Mouse (Mus musculus) embryonic facial prominence, embryonic 15.5 days (tissue): ENCODE results near the gene Shf. TPM values are rescaled to one million over a fixed set of nuclear protein-coding genes. Genes with fewer than 3 reads are reported as not detected.

Source experiments
- ATAC-seq: fragments of 200-750 bp; cut with Nextera tagmentation; 2 replicates; pipeline ENCODE4 v1.8.0; 2017; ENCODE audit warnings: low read depth, moderate TSS enrichment; ENCODE audit not compliant: insufficient number of reproducible peaks, low FRiP score, low TSS enrichment
- H3K27ac ChIP-seq: fragments of 300-500 bp; sonication (generic); replicated peaks from 2 replicates; pipeline ENCODE4 v1.5.1; 2015; ENCODE audit warnings: mild to moderate bottlenecking, inconsistent platforms
- H3K27me3 ChIP-seq: fragments of 300-500 bp; sonication (generic); 2 replicates; pipeline ENCODE4 v1.6.1; 2015; ENCODE audit warnings: inconsistent platforms
- H3K36me3 ChIP-seq: fragments of 300-500 bp; sonication (generic); 2 replicates; pipeline ENCODE4 v1.6.1; 2015; ENCODE audit warnings: mild to moderate bottlenecking, inconsistent platforms
- H3K4me1 ChIP-seq: fragments of 300-500 bp; sonication (generic); 2 replicates; pipeline ENCODE4 v1.6.1; 2015; ENCODE audit warnings: inconsistent platforms
- H3K4me2 ChIP-seq: fragments of 300-500 bp; sonication (generic); replicated peaks from 2 replicates; pipeline ENCODE4 v1.6.1; 2015; ENCODE audit warnings: mild to moderate bottlenecking, inconsistent platforms
- H3K4me3 ChIP-seq: fragments of 300-500 bp; sonication (generic); replicated peaks from 2 replicates; pipeline ENCODE4 v1.5.1; 2015; ENCODE audit warnings: mild to moderate bottlenecking, inconsistent platforms
- H3K9ac ChIP-seq: fragments of 300-500 bp; sonication (generic); 2 replicates; pipeline ENCODE4 v1.6.1; 2015; ENCODE audit warnings: inconsistent platforms
- H3K9me3 ChIP-seq: fragments of 300-500 bp; sonication (generic); replicated peaks from 2 replicates; pipeline ENCODE4 v1.6.1; 2016; ENCODE audit warnings: inconsistent platforms
- WGBS: fragments of 180-500 bp; shearing (Covaris S2); methylation state at CpG from one replicate; pipeline ENCODE4 v1.1.7; 2015; 5-methylcytosine and 5-hydroxymethylcytosine counted together
- polyA plus RNA-seq: library from polyadenylated mRNA; unstranded; fragments of >200 nt; fragmentation: Nextera tagmentation; extraction: Ambion mirVana; gene quantifications from 2 replicates; pipeline ENCODE4 v1.2.1, GENCODE M21; 2015

Shf gene
- polyA plus RNA-seq, 1 experiment from 2014 or later: 4.5 TPM

- Histone ChIP-seq H3K36me3 (no peaks in the 10 kb centered on the region), H3K27me3 (no peaks in the 10 kb centered on the region), H3K4me3 (peak overlapping the region; percentile 66), H3K4me2 (peak overlapping the region; percentile 54), H3K4me1 (peaks cover 6% of the 10 kb centered on the region; the same call in 1 of the 2 replicates), H3K27ac (peak overlapping the region; percentile 95), H3K9ac (no peak overlapping the region), H3K9me3 (no peaks in the 10 kb centered on the region)
- 20% methylated on average over 8 of the region's 8 CpGs for WGBS
- ATAC-seq: no peak
These were observed 9.7 kb upstream of the Shf start for GRCm38 (mm10) chr2:122378421-122379291.

- Histone ChIP-seq H3K9ac (peak overlapping the region; percentile 51), H3K9me3 (no peaks in the 10 kb centered on the region), H3K4me2 (peak overlapping the region; percentile 54), H3K27ac (peak overlapping the region; percentile 95), H3K4me3 (peak overlapping the region; percentile 66), H3K4me1 (peaks cover 6% of the 10 kb centered on the region; the same call in 1 of the 2 replicates), H3K36me3 (no peaks in the 10 kb centered on the region), H3K27me3 (no peaks in the 10 kb centered on the region)
- WGBS: under 1% methylated on average over 26 of the region's 26 CpGs
- ATAC-seq: peak; percentile 83
These were observed 8.8 kb upstream of the Shf start for GRCm38 (mm10) chr2:122377751-122378246.

DNA sequence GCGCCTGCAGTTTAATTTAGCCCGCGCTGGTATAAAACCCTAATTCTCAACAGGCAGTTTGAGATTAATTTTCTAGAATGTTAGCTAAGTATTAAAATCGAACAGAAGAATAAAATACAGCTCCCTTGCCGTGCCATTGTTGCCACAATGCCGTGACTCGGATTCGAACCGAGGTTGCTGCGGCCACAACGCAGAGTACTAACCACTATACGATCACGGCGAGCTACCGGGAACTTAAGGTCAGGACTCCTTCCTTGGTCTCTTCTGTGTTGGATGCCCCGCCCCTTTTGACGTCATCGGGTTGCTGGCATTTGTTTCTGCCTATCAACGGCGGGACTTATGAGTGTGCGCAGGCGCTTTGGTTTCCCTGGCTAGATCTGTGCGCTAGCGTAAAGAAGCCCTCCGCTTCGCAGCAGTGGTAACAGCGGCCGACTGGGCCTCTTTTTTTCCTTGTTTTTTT lies 8.3 kb upstream of the Shf start:
- Histone ChIP-seq H3K9ac (peak overlapping the region; percentile 51), H3K9me3 (no peaks in the 10 kb centered on the region), H3K36me3 (no peaks in the 10 kb centered on the region), H3K27ac (peak overlapping the region; percentile 95), H3K4me2 (peak overlapping the region; percentile 54), H3K4me1 (peaks cover 6% of the 10 kb centered on the region; the same call in 1 of the 2 replicates), H3K4me3 (peak overlapping the region; percentile 66), H3K27me3 (no peaks in the 10 kb centered on the region)
- peak; percentile 92 for ATAC-seq
- under 1% methylated on average over 28 of the region's 28 CpGs for WGBS

- Histone ChIP-seq H3K27ac (peak overlapping the region; percentile 92), H3K27me3 (no peaks in the 10 kb centered on the region), H3K4me3 (peak overlapping the region; percentile 80), H3K9me3 (no peaks in the 10 kb centered on the region), H3K36me3 (no peaks in the 10 kb centered on the region), H3K4me2 (peak overlapping the region; percentile 84), H3K4me1 (peaks cover 6% of the 10 kb centered on the region; the same call in 1 of the 2 replicates), H3K9ac (peak overlapping the region; percentile 68)
- ATAC-seq: no peak
- WGBS: 1% methylated on average over 22 of the region's 22 CpGs
These were observed 7.1 kb upstream of the Shf start for GRCm38 (mm10) chr2:122376041-122376561.

DNA sequence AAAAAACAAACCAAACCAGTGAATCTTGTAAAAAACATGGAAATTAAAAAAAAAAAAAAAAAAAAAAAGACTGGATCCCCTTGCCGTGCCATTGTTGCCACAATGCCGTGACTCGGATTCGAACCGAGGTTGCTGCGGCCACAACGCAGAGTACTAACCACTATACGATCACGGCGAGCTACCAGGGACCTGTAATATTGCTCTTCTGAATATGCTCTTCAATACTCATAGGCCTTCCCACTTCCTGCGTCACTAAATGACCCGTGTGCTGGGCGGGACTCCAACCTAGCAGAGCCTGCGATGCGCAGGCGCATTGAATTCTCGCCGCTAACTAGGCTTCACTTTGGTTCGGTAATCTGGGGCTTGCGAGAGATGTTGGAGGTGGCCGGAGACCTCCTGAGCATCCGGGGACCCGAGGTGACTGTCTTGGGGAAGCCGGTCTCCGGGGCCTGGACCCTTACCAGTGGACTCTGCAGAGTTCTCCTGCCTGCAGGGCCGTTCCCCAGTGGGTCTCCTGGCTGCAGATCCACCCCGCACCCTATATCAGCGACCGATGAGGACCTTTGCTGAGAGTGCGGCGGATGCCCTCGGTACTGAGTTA lies 6.5 kb upstream of the Shf start:
- Histone ChIP-seq H3K27me3 (no peaks in the 10 kb centered on the region), H3K9me3 (no peaks in the 10 kb centered on the region), H3K4me2 (peak overlapping the region; percentile 84), H3K4me3 (peak overlapping the region; percentile 80), H3K4me1 (peaks cover 3% of the 10 kb centered on the region; the same call in 1 of the 2 replicates), H3K36me3 (no peaks in the 10 kb centered on the region), H3K9ac (peak overlapping the region; percentile 68), H3K27ac (peak overlapping the region; percentile 92)
- ATAC-seq: peak; percentile 82
- WGBS: 0% methylated on average over 32 of the region's 32 CpGs

DNA sequence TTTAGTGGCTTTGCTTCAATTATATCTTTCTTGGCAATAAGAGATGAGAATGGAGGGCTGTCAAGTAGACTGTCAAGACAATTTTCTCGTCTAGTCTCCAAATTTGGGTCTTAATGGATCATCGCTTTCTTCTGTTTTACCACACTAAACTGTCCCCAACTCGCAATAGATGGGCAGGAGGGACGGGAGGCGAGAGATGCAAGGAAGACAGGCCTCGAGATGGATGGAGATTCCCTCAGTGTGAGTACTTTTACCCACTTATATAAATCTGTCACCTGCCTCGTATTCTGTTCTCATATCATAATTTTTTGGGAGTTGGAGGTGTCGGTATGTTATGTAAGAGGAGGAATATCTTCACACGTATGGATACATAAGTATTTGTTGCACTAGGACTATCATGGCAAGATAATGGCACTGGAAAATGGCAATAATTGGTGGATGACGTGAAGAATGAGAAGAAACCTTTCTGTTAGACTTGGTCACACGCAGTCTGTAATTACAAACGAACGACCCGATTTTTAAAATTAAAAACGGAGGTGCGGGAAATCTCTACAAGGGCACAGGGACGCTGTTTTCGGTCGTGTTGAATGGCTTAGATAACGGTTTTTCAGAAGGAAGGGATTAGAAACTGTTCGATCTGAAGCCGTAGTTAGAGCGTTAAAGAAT lies 5.8 kb upstream of the Shf start:
- Histone ChIP-seq H3K9me3 (no peaks in the 10 kb centered on the region), H3K36me3 (no peaks in the 10 kb centered on the region), H3K4me1 (peaks cover 3% of the 10 kb centered on the region; the same call in 1 of the 2 replicates), H3K4me2 (peak overlapping the region; percentile 45), H3K9ac (peak overlapping the region; percentile 12; the same call in 1 of the 2 replicates), H3K27ac (peak overlapping the region; percentile 58; the same call in 1 of the 2 replicates), H3K27me3 (no peaks in the 10 kb centered on the region), H3K4me3 (peak overlapping the region; percentile 80)
- WGBS: 19% methylated on average over 23 of the region's 23 CpGs
- no peak for ATAC-seq

GRCm38 (mm10) chr2:122374012-122374411 lies 5.0 kb upstream of the Shf start:
- H3K36me3 ChIP-seq: no peaks in the 10 kb centered on the region
- H3K4me3 ChIP-seq: no peak overlapping the region
- no peak overlapping the region for H3K27ac ChIP-seq
- ATAC-seq: no peak
- WGBS: 78% methylated on average over 5 of the region's 5 CpGs
- H3K9me3 ChIP-seq: no peaks in the 10 kb centered on the region
- no peak overlapping the region for H3K9ac ChIP-seq
- H3K4me1 ChIP-seq: peaks cover 8% of the 10 kb centered on the region
- H3K4me2 ChIP-seq: no peak overlapping the region
- H3K27me3 ChIP-seq: no peaks in the 10 kb centered on the region

GRCm38 (mm10) chr2:122372541-122372940 lies 3.6 kb upstream of the Shf start:
- Histone ChIP-seq H3K9ac (no peak overlapping the region), H3K4me3 (no peak overlapping the region), H3K36me3 (no peaks in the 10 kb centered on the region), H3K4me2 (no peak overlapping the region), H3K27me3 (no peaks in the 10 kb centered on the region), H3K27ac (no peak overlapping the region), H3K4me1 (peaks cover 16% of the 10 kb centered on the region), H3K9me3 (no peaks in the 10 kb centered on the region)
- 71% methylated on average over 1 of the region's 1 CpGs for WGBS
- no peak for ATAC-seq

GRCm38 (mm10) chr2:122372067-122372466 lies 3.1 kb upstream of the Shf start:
- Histone ChIP-seq H3K36me3 (no peaks in the 10 kb centered on the region), H3K27me3 (no peaks in the 10 kb centered on the region), H3K4me3 (no peak overlapping the region), H3K9me3 (no peaks in the 10 kb centered on the region), H3K27ac (no peak overlapping the region), H3K9ac (no peak overlapping the region), H3K4me1 (peaks cover 20% of the 10 kb centered on the region), H3K4me2 (no peak overlapping the region)
- 62% methylated on average over 3 of the region's 3 CpGs for WGBS
- no peak for ATAC-seq

DNA sequence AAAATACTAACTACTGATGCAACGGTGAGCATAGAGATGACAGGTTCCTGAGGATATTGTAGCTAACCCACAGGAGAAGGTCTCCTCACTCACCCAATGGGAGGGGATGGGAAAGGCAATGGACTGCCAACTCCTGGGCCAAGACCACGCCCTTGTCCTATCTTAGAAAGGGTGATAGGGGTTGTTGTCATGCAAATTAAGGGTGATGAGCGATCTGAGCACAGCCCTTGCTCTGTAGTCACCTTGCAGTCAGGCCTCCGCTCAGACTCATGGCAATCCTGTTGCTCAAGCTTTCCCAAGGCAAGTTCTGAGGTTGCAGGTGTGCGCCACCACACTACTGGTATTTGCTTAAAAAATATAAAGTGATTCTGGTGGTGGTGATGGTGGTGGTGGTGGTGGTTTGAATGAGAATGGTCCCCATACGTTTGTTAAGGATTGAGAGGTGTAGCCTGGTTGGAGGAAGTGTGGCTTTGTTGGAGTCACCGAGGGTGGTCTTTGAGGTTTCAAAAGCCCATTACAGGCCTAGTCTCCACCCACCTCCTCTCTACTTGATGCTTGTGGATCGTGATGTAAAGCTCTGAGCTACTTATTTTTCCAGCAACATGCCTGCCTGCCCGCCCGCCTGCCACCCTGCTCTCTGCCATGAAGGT lies 1.3 kb upstream of the Shf start:
- Histone ChIP-seq H3K4me1 (peaks cover 22% of the 10 kb centered on the region), H3K4me2 (no peak overlapping the region), H3K9me3 (no peaks in the 10 kb centered on the region), H3K9ac (no peak overlapping the region), H3K27me3 (no peaks in the 10 kb centered on the region), H3K36me3 (no peaks in the 10 kb centered on the region), H3K4me3 (no peak overlapping the region), H3K27ac (no peak overlapping the region)
- no peak for ATAC-seq
- 41% methylated on average over 10 of the region's 10 CpGs for WGBS
